Mouse (Mus musculus): ENCODE results near the gene Sult6b2. TPM values are rescaled to one million over a fixed set of nuclear protein-coding genes. Genes with fewer than 3 reads are reported as not detected.

Sult6b2 gene
- polyA plus RNA-seq, 1 experiment from 2014 or later = not detected

DNA sequence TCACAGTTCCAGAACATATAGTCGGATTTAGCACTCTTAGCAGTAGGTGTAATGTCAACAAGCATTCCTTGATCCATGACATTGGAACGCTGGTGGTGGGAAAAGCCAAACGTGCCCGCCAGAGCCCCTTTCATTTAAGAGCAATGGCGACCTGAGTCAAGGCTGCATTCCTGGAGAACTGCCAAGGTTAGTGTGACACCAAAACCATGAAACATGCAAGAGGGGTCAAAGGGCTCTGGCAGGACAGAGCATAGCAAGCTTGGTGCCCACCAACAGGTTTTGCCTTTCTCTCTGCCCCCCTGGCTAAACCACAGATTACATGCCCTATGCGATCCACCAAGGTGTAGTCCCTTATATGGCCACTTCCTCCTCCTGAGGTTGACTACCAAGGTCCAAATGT lies 65.7 kb downstream of the Sult6b2 start:
- DNase-seq (ENCODE audit: low spot score) (no peak), ATAC-seq (no peak)
- H3K27me3 ChIP-seq (replicated peaks; ENCODE audit: insufficient read depth, low read length) = no peaks in the 10 kb centered on the region
- no peaks in the 10 kb centered on the region for H3K9me3 ChIP-seq (ENCODE audit: low read length)
- no peaks in the 10 kb centered on the region for H3K36me3 ChIP-seq (ENCODE audit: insufficient read depth, low read length)
- WGBS = 50% methylated on average over 6 of the region's 6 CpGs
- no peak overlapping the region for H3K9ac ChIP-seq (replicated peaks; ENCODE audit: low read depth)
- no peak for TF ChIP-seq CTCF (IDR thresholded peaks at IDR 0.05)
- TF ChIP-seq EP300 (IDR thresholded peaks at IDR 0.05) = no peak
- no peaks in the 10 kb centered on the region for H3K4me1 ChIP-seq (ENCODE audit: insufficient read depth, low read depth, low read length)
- H3K27ac ChIP-seq (ENCODE audit: low read length) = no peak overlapping the region
- no peak overlapping the region for H3K4me3 ChIP-seq (ENCODE audit: low read depth, low read length)
- H3K4me2 ChIP-seq (replicated peaks; ENCODE audit: low read depth, low read length) = no peak overlapping the region

DNA sequence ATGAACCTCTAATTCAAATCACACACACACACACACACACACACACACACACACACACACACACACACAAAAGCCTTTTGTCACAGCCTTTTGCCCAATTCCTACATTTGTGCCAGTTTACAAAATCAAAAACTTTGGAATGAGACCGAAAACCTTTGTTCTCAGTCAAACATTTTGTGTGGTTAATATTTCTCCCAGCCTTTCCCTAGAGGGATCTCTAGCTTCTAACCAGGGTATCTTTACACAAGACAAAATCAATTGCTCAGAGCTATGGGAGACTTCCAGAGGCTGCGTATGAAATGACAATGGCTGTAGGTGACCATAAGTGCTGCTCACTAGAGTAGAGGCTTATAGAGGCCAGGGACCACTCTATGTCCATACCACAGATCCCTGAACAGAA lies 66.1 kb downstream of the Sult6b2 start:
- Histone ChIP-seq H3K4me1 (ENCODE audit: insufficient read depth, low read depth, low read length) (no peaks in the 10 kb centered on the region), H3K4me2 (replicated peaks; ENCODE audit: low read depth, low read length) (no peak overlapping the region), H3K4me3 (ENCODE audit: low read depth, low read length) (no peak overlapping the region), H3K36me3 (ENCODE audit: insufficient read depth, low read length) (no peaks in the 10 kb centered on the region), H3K27me3 (replicated peaks; ENCODE audit: insufficient read depth, low read length) (no peaks in the 10 kb centered on the region), H3K9me3 (ENCODE audit: low read length) (no peaks in the 10 kb centered on the region), H3K9ac (replicated peaks; ENCODE audit: low read depth) (no peak overlapping the region), H3K27ac (ENCODE audit: low read length) (no peak overlapping the region)
- TF ChIP-seq EP300 (IDR thresholded peaks at IDR 0.05) (no peak), CTCF (IDR thresholded peaks at IDR 0.05) (no peak)
- DNase-seq (ENCODE audit: low spot score) = no peak
- ATAC-seq = no peak
- 84% methylated on average over 2 of the region's 2 CpGs for WGBS

DNA sequence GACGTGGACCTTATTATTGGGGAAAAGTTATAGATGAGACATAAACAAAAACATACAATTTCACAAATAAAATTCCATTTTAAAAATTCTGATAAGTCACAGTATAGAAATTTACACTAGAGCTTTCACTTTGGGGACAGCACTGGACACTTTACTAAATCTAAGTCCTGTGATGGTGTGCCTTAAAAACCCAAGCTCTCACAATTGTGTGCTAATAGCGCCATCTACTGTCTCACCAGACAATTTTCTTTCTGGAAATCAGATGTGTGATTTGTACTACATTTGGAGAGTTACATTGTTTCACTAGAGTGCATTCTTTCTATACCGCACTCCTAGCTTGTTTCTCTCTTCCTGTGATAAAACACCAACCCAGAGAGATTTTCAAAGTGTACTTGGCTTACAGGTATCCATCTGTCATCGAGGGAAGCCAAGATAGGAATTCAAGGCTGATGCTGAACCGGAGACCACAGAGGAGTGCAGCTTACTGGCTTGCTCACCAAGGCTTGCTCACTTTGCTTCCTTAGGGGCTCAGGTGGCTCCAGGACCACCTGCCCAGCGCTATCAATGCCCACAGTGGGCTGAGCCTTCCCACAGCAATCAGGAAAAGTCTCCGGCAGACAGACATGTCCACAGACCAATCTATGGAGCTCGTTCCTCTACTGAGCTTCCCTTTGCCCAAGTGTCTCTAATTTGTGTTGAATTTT lies 68.8 kb downstream of the Sult6b2 start:
- no peaks in the 10 kb centered on the region for H3K9me3 ChIP-seq (ENCODE audit: low read length)
- no peaks in the 10 kb centered on the region for H3K4me1 ChIP-seq (ENCODE audit: insufficient read depth, low read depth, low read length)
- no peak overlapping the region for H3K27ac ChIP-seq (ENCODE audit: low read length)
- no peak for ATAC-seq
- H3K36me3 ChIP-seq (ENCODE audit: insufficient read depth, low read length) = no peaks in the 10 kb centered on the region
- H3K4me3 ChIP-seq (ENCODE audit: low read depth, low read length) = no peak overlapping the region
- DNase-seq (ENCODE audit: low spot score) = peak; percentile 86
- WGBS = 38% methylated on average over 8 of the region's 8 CpGs
- TF ChIP-seq EP300 (IDR thresholded peaks at IDR 0.05) (no peak), CTCF (IDR thresholded peaks at IDR 0.05) (peak; percentile 84)
- no peak overlapping the region for H3K4me2 ChIP-seq (replicated peaks; ENCODE audit: low read depth, low read length)
- no peak overlapping the region for H3K9ac ChIP-seq (replicated peaks; ENCODE audit: low read depth)
- H3K27me3 ChIP-seq (replicated peaks; ENCODE audit: insufficient read depth, low read length) = no peaks in the 10 kb centered on the region

Other genes starting within 250 kb of the Sult6b2 start
- gene Kcnj8, start 232.9 kb downstream of the Sult6b2 start, polyA plus RNA-seq (2015; fragmentation: Nextera tagmentation; extraction: Ambion mirVana) = 17.7 and 21.5 TPM in 2 replicates
- gene Abcc9, start 102.2 kb downstream of the Sult6b2 start, polyA plus RNA-seq (2015; fragmentation: Nextera tagmentation; extraction: Ambion mirVana) = 2.0 and 2.4 TPM in 2 replicates
- gene Cmas, start 47.8 kb downstream of the Sult6b2 start, polyA plus RNA-seq (2015; fragmentation: Nextera tagmentation; extraction: Ambion mirVana) = 53.5 and 53.6 TPM in 2 replicates
- gene St8sia1, start 159.9 kb upstream of the Sult6b2 start, polyA plus RNA-seq (2015; fragmentation: Nextera tagmentation; extraction: Ambion mirVana) = 0.11 and 0.23 TPM in 2 replicates

All from lung, postnatal 0 days (tissue).